28 mouse cellular contexts compared by ENCODE assay signal in genomic region chr2:156773470-156773869, GRCm38 (mm10). TPM values are rescaled to one million over a fixed set of nuclear protein-coding genes. Genes with fewer than 3 reads are reported as not detected.
A peak's percentile ranks its signal among the peaks of the same experiment; 100 is the strongest.
DNase-seq lines count a peak whose midpoint lies in the region; ATAC-seq and TF ChIP-seq lines count a peak whose summit lies in the region.
"Had no signal": no experiment of that assay in that cellular context is flagged by ENCODE, and none has a peak within 500 bp of the region (broad histone marks: within the 10 kb centered on the region; RNA-seq: fewer than 3 reads in every experiment).

No protein-coding gene starts in this region.

- H3K4me3 ChIP-seq in gastrocnemius, adult 2 months, result no peak overlapping the region
- H3K4me3 ChIP-seq in liver, embryonic 11.5 days (ENCODE audit: low read depth, low read length), result no peak overlapping the region
- no peak overlapping the region for H3K4me3 ChIP-seq in liver, embryonic 12.5 days
- H3K4me3 ChIP-seq: embryonic facial prominence, embryonic 10.5 days; embryonic facial prominence, embryonic 13.5 days; erythroblast, embryonic 14.5 days; forebrain, embryonic 12.5 days; forebrain, embryonic 15.5 days; hindbrain, embryonic 10.5 days; hindbrain, embryonic 13.5 days; intestine, embryonic 15.5 days had no signal

- H3K4me1 ChIP-seq in liver, embryonic 11.5 days (replicated peaks; ENCODE audit: control insufficient read depth, insufficient read depth, low read length), result peaks cover 26% of the 10 kb centered on the region
- H3K4me1 ChIP-seq in liver, embryonic 12.5 days, result peaks cover 38% of the 10 kb centered on the region

- peaks cover 10% of the 10 kb centered on the region for H3K27me3 ChIP-seq in liver, embryonic 11.5 days (replicated peaks; ENCODE audit: control insufficient read depth, insufficient read depth, low read length)
- H3K27me3 ChIP-seq in liver, embryonic 12.5 days (replicated peaks), result peaks cover 33% of the 10 kb centered on the region
- H3K27me3 ChIP-seq: CH12.LX; embryonic facial prominence, embryonic 13.5 days; forebrain, embryonic 15.5 days; intestine, embryonic 15.5 days; Patski had no signal

- no peak overlapping the region for H3K4me2 ChIP-seq in liver, embryonic 11.5 days
- H3K4me2 ChIP-seq in liver, embryonic 12.5 days, result no peak overlapping the region
- H3K4me2 ChIP-seq: embryonic facial prominence, embryonic 13.5 days; forebrain, embryonic 12.5 days; hindbrain, embryonic 13.5 days had no signal

- H3K9me3 ChIP-seq in liver, embryonic 11.5 days (ENCODE audit: control insufficient read depth, low read length), result no peaks in the 10 kb centered on the region
- H3K9me3 ChIP-seq in liver, embryonic 12.5 days (replicated peaks), result no peaks in the 10 kb centered on the region
- H3K9me3 ChIP-seq: embryonic facial prominence, embryonic 10.5 days; embryonic facial prominence, embryonic 13.5 days; forebrain, embryonic 12.5 days; forebrain, embryonic 15.5 days; hindbrain, embryonic 10.5 days; hindbrain, embryonic 13.5 days; intestine, embryonic 15.5 days had no signal

- 0 out of 2 replicates have a peak overlapping the region, but pooled peaks have one; percentile 88 for H3K27ac ChIP-seq in gastrocnemius, adult 2 months
- H3K27ac ChIP-seq in liver, embryonic 11.5 days (ENCODE audit: low read depth, low read length), result no peak overlapping the region
- H3K27ac ChIP-seq in liver, embryonic 12.5 days, result no peak overlapping the region
- H3K27ac ChIP-seq: forebrain, embryonic 12.5 days; hindbrain, embryonic 10.5 days; hindbrain, embryonic 13.5 days had no signal

- TF ChIP-seq CTCF in gastrocnemius, adult 2 months (IDR thresholded peaks at IDR 0.05), result no peak

- no peak for ATAC-seq in liver, embryonic 11.5 days (replicated peaks; ENCODE audit: low FRiP score)
- ATAC-seq in liver, embryonic 12.5 days, result no peak
- ATAC-seq: forebrain, embryonic 15.5 days; hindbrain, embryonic 16.5 days; intestine, embryonic 15.5 days; Patski had no signal

- no peak for DNase-seq in gastrocnemius, adult 2 months
- DNase-seq in gastrocnemius, postnatal 36 days, result no peak
- peak; percentile 25 for DNase-seq in liver, embryonic 11.5 days (ENCODE audit: low spot score)
- DNase-seq in testis, postnatal 10 days (ENCODE audit: low spot score), result peak; percentile 30
- DNase-seq in testis, postnatal 14 days (ENCODE audit: low spot score), result no peak
- DNase-seq: adrenal gland, postnatal 25 days; B cell, adult 2 months; cerebellum, adult 11-12 months; cerebellum, adult 8-10 months; cerebellum, postnatal 10 days; cerebellum, postnatal 36 days; embryo, embryonic 11 days; gastrocnemius, postnatal 10 days; heart, adult 18-20 months; heart, postnatal 36 days had no signal

- intact Hi-C loops in gastrocnemius, adult 2 months (cut with DNase I), result no loop called here
- intact Hi-C loops in gastrocnemius, postnatal 36 days (cut with DNase I), result no loop called here

- no peaks in the 10 kb centered on the region for H3K36me3 ChIP-seq in liver, embryonic 11.5 days (ENCODE audit: control insufficient read depth, insufficient read depth, low read length)
- no peaks in the 10 kb centered on the region for H3K36me3 ChIP-seq in liver, embryonic 12.5 days
- H3K36me3 ChIP-seq: embryonic facial prominence, embryonic 10.5 days; embryonic facial prominence, embryonic 13.5 days; forebrain, embryonic 12.5 days; forebrain, embryonic 15.5 days; G1E; hindbrain, embryonic 10.5 days; hindbrain, embryonic 13.5 days; intestine, embryonic 15.5 days had no signal

- no peak overlapping the region for H3K9ac ChIP-seq in liver, embryonic 11.5 days (ENCODE audit: low read depth, low read length)
- H3K9ac ChIP-seq in liver, embryonic 12.5 days, result no peak overlapping the region
- H3K9ac ChIP-seq: embryonic facial prominence, embryonic 13.5 days; forebrain, embryonic 12.5 days; forebrain, embryonic 15.5 days; hindbrain, embryonic 13.5 days; intestine, embryonic 15.5 days had no signal

RNA-seq across cellular contexts. Expression of gene Myl9, which starts 1.8 kb away (rescaled TPM):
- 10 to 100 TPM; 41.2 to 50.0 TPM for total RNA-seq in gastrocnemius, adult 2 months (2021)
- total RNA-seq in gastrocnemius, postnatal 36 days (2021), result 10 to 100 TPM; 44.2 to 82.8 TPM
- 98.9 and 115 TPM in 2 replicates for polyA plus RNA-seq in liver, embryonic 11.5 days (2014; fragmentation: Nextera tagmentation; extraction: Ambion mirVana)
- polyA plus RNA-seq in liver, embryonic 12.5 days (2016; fragmentation: Nextera tagmentation; extraction: Ambion mirVana), result 70.5 and 76.1 TPM in 2 replicates
- total RNA-seq: CH12.LX had no signal

Comparison
In these comparisons a context has a peak if more than half of its experiments do, and no peak if none do; other contexts are left out.
1. DNase-seq: peak in liver, embryonic 11.5 days (single experiment) and testis, postnatal 10 days (single experiment); none in gastrocnemius, adult 2 months (single experiment), gastrocnemius, postnatal 36 days (0 of 2) and testis, postnatal 14 days (single experiment).